Mouse (Mus musculus): ENCODE measurements around the gene Dpyd. TPM values are rescaled to one million over a fixed set of nuclear protein-coding genes. Genes with fewer than 3 reads are reported as not detected.
A peak's percentile ranks its signal among the peaks of the same experiment; 100 is the strongest.

Dpyd gene
- total and polyA plus RNA-seq, 2 experiments from 2014 or later = 5.8 to 7.5 TPM

GRCm38 (mm10) chr3:119431757-119432156 lies 869.8 kb downstream of the Dpyd start:
- 47% methylated on average over 7 of the region's 7 CpGs for WGBS

GRCm38 (mm10) chr3:119447559-119447958 lies 885.6 kb downstream of the Dpyd start:
- TF ChIP-seq CTCF (IDR thresholded peaks at IDR 0.05; ENCODE audit: low read depth) = no peak
- no peak overlapping the region for H3K4me3 ChIP-seq (ENCODE audit: low read depth, low read length)
- H3K4me2 ChIP-seq (ENCODE audit: low read depth) = no peak overlapping the region
- 59% methylated on average over 2 of the region's 2 CpGs for WGBS
- no peaks in the 10 kb centered on the region for H3K4me1 ChIP-seq (ENCODE audit: insufficient read depth)
- DNase-seq (no peak), ATAC-seq (no peak)
- no peak overlapping the region for H3K9ac ChIP-seq
- no peaks in the 10 kb centered on the region for H3K36me3 ChIP-seq (ENCODE audit: insufficient read depth)
- no peaks in the 10 kb centered on the region for H3K9me3 ChIP-seq (ENCODE audit: low read length)
- no peaks in the 10 kb centered on the region for H3K27me3 ChIP-seq (ENCODE audit: insufficient read depth, low read length)
- no peak overlapping the region for H3K27ac ChIP-seq (ENCODE audit: low read depth, low read length)

More at GRCm38 (mm10) chr3:119431757-119432156, 869.8 kb downstream of the Dpyd start:
- no peaks in the 10 kb centered on the region for H3K4me1 ChIP-seq (ENCODE audit: insufficient read depth)
- no peak overlapping the region for H3K27ac ChIP-seq (ENCODE audit: low read depth, low read length)
- no peak overlapping the region for H3K9ac ChIP-seq
- ATAC-seq = no peak
- H3K27me3 ChIP-seq (ENCODE audit: insufficient read depth, low read length) = no peaks in the 10 kb centered on the region
- TF ChIP-seq CTCF (IDR thresholded peaks at IDR 0.05; ENCODE audit: low read depth) = no peak
- no peak for DNase-seq
- no peak overlapping the region for H3K4me2 ChIP-seq (ENCODE audit: low read depth)
- H3K9me3 ChIP-seq (ENCODE audit: low read length) = no peaks in the 10 kb centered on the region
- H3K4me3 ChIP-seq (ENCODE audit: low read depth, low read length) = no peak overlapping the region
- H3K36me3 ChIP-seq (ENCODE audit: insufficient read depth) = no peaks in the 10 kb centered on the region

- H3K36me3 ChIP-seq (ENCODE audit: insufficient read depth) = no peaks in the 10 kb centered on the region
- H3K4me3 ChIP-seq (ENCODE audit: low read depth, low read length) = no peak overlapping the region
- DNase-seq (no peak), ATAC-seq (no peak)
- no peaks in the 10 kb centered on the region for H3K9me3 ChIP-seq (ENCODE audit: low read length)
- H3K4me2 ChIP-seq (ENCODE audit: low read depth) = no peak overlapping the region
- H3K27ac ChIP-seq (ENCODE audit: low read depth, low read length) = no peak overlapping the region
- H3K9ac ChIP-seq = no peak overlapping the region
- 20% methylated on average over 2 of the region's 2 CpGs for WGBS
- TF ChIP-seq CTCF (IDR thresholded peaks at IDR 0.05; ENCODE audit: low read depth) = no peak
- no peaks in the 10 kb centered on the region for H3K4me1 ChIP-seq (ENCODE audit: insufficient read depth)
- no peaks in the 10 kb centered on the region for H3K27me3 ChIP-seq (ENCODE audit: insufficient read depth, low read length)
Measured at GRCm38 (mm10) chr3:119464073-119464472, 902.1 kb downstream of the Dpyd start.

GRCm38 (mm10) chr3:119464479-119464878 lies 902.5 kb downstream of the Dpyd start:
- Histone ChIP-seq H3K4me2 (ENCODE audit: low read depth) (no peak overlapping the region), H3K4me3 (ENCODE audit: low read depth, low read length) (no peak overlapping the region), H3K27me3 (ENCODE audit: insufficient read depth, low read length) (no peaks in the 10 kb centered on the region), H3K36me3 (ENCODE audit: insufficient read depth) (no peaks in the 10 kb centered on the region), H3K27ac (ENCODE audit: low read depth, low read length) (no peak overlapping the region), H3K9ac (no peak overlapping the region), H3K9me3 (ENCODE audit: low read length) (no peaks in the 10 kb centered on the region), H3K4me1 (ENCODE audit: insufficient read depth) (no peaks in the 10 kb centered on the region)
- WGBS = 14% methylated on average over 1 of the region's 1 CpGs
- ATAC-seq (no peak), DNase-seq (no peak)
- TF ChIP-seq CTCF (IDR thresholded peaks at IDR 0.05; ENCODE audit: low read depth) = no peak

- Histone ChIP-seq H3K27me3 (ENCODE audit: insufficient read depth, low read length) (no peaks in the 10 kb centered on the region), H3K9me3 (ENCODE audit: low read length) (no peaks in the 10 kb centered on the region), H3K4me2 (ENCODE audit: low read depth) (no peak overlapping the region), H3K4me1 (ENCODE audit: insufficient read depth) (no peaks in the 10 kb centered on the region), H3K9ac (no peak overlapping the region), H3K36me3 (ENCODE audit: insufficient read depth) (no peaks in the 10 kb centered on the region), H3K27ac (ENCODE audit: low read depth, low read length) (no peak overlapping the region), H3K4me3 (ENCODE audit: low read depth, low read length) (no peak overlapping the region)
- ATAC-seq (no peak; the same call in 1 of the 2 replicates), DNase-seq (no peak)
- peak; percentile 12; the same call in 1 of the 2 replicates for TF ChIP-seq CTCF (IDR thresholded peaks at IDR 0.05; ENCODE audit: low read depth)
- 75% methylated on average over 2 of the region's 2 CpGs for WGBS
Measured at GRCm38 (mm10) chr3:119467723-119468122, 905.8 kb downstream of the Dpyd start.

Data from forebrain, postnatal 0 days (tissue).